Mouse (Mus musculus) E14TG2a.4 (cell line): ENCODE results near the gene 9430038I01Rik.

Experiments
- CTCF ChIP-seq: conservative IDR thresholded peaks from 2 replicates; pipeline ENCODE4 v1.5.1; 2014; ENCODE audit warnings: low read length
- NANOG ChIP-seq: IDR thresholded peaks from 2 replicates; pipeline ENCODE4 v1.6.1; 2014; ENCODE audit warnings: borderline replicate concordance, low read length, mixed read lengths
- POU5F1 ChIP-seq: IDR thresholded peaks from 2 replicates; pipeline ENCODE4 v1.6.1; 2014; ENCODE audit warnings: low read length, borderline replicate concordance

DNA sequence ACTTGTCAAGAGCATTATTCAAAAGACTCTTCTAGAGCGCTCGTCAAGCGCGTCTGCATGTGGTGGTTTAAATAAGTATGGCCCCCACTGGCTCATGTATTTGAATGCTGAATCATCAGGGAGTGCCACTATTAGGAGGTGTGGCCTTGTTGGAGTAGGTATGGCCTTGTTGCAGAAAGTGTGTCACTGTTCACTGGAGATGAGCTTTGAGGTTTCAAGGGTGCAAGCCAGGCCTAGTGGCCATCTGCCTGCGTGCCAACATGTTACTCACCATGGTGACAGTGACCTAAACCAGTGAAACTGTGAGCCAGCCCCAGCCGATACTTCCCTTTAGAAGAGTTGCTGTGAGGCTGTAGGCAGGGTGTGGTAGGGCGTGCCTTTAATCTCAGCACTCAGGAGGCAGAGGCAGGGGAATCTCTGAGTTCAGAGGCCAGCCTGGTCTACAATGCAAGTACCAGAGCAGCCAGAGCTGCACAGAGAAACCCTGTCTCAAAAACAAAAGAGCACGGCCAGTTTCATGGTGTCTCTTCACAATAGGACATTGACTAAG lies 13.1 kb downstream of the 9430038I01Rik start:
- TF ChIP-seq CTCF (no peak), POU5F1 (no peak), NANOG (no peak)
